ENCODE assay signal across 12 mouse cellular contexts in genomic region chr4:54353657-54354390, GRCm38 (mm10).
DNase-seq lines count a peak whose midpoint lies in the region; ATAC-seq and TF ChIP-seq lines count a peak whose summit lies in the region.
"Had no signal": no experiment of that assay in that cellular context is flagged by ENCODE, and none has a peak within 500 bp of the region (broad histone marks: within the 10 kb centered on the region; RNA-seq: fewer than 3 reads in every experiment).

No protein-coding gene starts in this region.

- no peaks in the 10 kb centered on the region for H3K36me3 ChIP-seq in forebrain, embryonic 10.5 days (replicated peaks)
- H3K36me3 ChIP-seq in hindbrain, embryonic 11.5 days (ENCODE audit: control insufficient read depth, insufficient read depth, low read length), result no peaks in the 10 kb centered on the region
- H3K36me3 ChIP-seq in midbrain, embryonic 16.5 days (ENCODE audit: control insufficient read depth, insufficient read depth, low read length), result no peaks in the 10 kb centered on the region
- H3K36me3 ChIP-seq: heart, embryonic 12.5 days; limb, embryonic 15.5 days had no signal

- H3K27ac ChIP-seq in forebrain, embryonic 10.5 days, result peak overlapping the region; percentile 73
- peak overlapping the region; percentile 70; the same call in 1 of the 2 replicates for H3K27ac ChIP-seq in hindbrain, embryonic 11.5 days (ENCODE audit: low read depth, low read length)
- H3K27ac ChIP-seq in midbrain, embryonic 16.5 days (ENCODE audit: low read length), result 0 out of 2 replicates have a peak overlapping the region, but pooled peaks have one; percentile 17
- H3K27ac ChIP-seq: limb, embryonic 15.5 days had no signal

- 70% methylated on average over 8 of the region's 8 CpGs for WGBS in forebrain, embryonic 10.5 days
- 66% methylated on average over 8 of the region's 8 CpGs for WGBS in hindbrain, embryonic 11.5 days
- whole genome bisulfite sequencing in midbrain, embryonic 16.5 days, result 44% methylated on average over 8 of the region's 8 CpGs

- peak; percentile 54 for DNase-seq in brain, embryonic 14.5 days (ENCODE audit: low read depth)
- no peak for DNase-seq in forebrain, embryonic 10.5 days (ENCODE audit: extremely low spot score, low spot score)
- peak; percentile 33 for DNase-seq in hindbrain, embryonic 11.5 days (ENCODE audit: low spot score)
- DNase-seq in adrenal gland, adult 8-10 months, result no peak
- DNase-seq in urinary bladder, postnatal 4 days (ENCODE audit: low spot score in 2 of 2), result no peak
- DNase-seq in frontal cortex, adult 2 months (ENCODE audit: extremely low spot score in 1 of 2, low spot score in 1 of 2), result no peak
- DNase-seq: kidney, adult 9 months; layer of hippocampus, postnatal 36 days; right cerebral cortex, postnatal 25 days had no signal

- TF ChIP-seq POLR2A in brain, embryonic 14.5 days (IDR thresholded peaks at IDR 0.05; ENCODE audit: borderline replicate concordance, extremely low read depth, insufficient read depth, insufficient read length, poor library complexity, severe bottlenecking), result no peak

- H3K4me3 ChIP-seq in forebrain, embryonic 10.5 days, result no peak overlapping the region
- no peak overlapping the region for H3K4me3 ChIP-seq in hindbrain, embryonic 11.5 days (ENCODE audit: low read depth, low read length)
- no peak overlapping the region for H3K4me3 ChIP-seq in midbrain, embryonic 16.5 days (ENCODE audit: low read depth, low read length)
- H3K4me3 ChIP-seq: heart, embryonic 12.5 days; limb, embryonic 15.5 days had no signal

- no peak overlapping the region for H3K9ac ChIP-seq in hindbrain, embryonic 11.5 days (ENCODE audit: low read depth, low read length)
- no peak overlapping the region for H3K9ac ChIP-seq in midbrain, embryonic 16.5 days (ENCODE audit: low read depth, low read length)
- H3K9ac ChIP-seq: heart, embryonic 12.5 days; limb, embryonic 15.5 days had no signal

- no peak overlapping the region for H3K4me2 ChIP-seq in hindbrain, embryonic 11.5 days (replicated peaks; ENCODE audit: low read depth, low read length)
- no peak overlapping the region for H3K4me2 ChIP-seq in midbrain, embryonic 16.5 days (ENCODE audit: low read length)
- H3K4me2 ChIP-seq: heart, embryonic 12.5 days; limb, embryonic 15.5 days had no signal

- ATAC-seq in hindbrain, embryonic 11.5 days (ENCODE audit: low FRiP score), result peak; percentile 43
- no peak for ATAC-seq in midbrain, embryonic 16.5 days

- no peaks in the 10 kb centered on the region for H3K9me3 ChIP-seq in forebrain, embryonic 10.5 days
- H3K9me3 ChIP-seq in hindbrain, embryonic 11.5 days (ENCODE audit: control insufficient read depth, low read length), result no peaks in the 10 kb centered on the region
- no peaks in the 10 kb centered on the region for H3K9me3 ChIP-seq in midbrain, embryonic 16.5 days (replicated peaks; ENCODE audit: control insufficient read depth, low read length, poor library complexity, severe bottlenecking)
- H3K9me3 ChIP-seq: heart, embryonic 12.5 days; limb, embryonic 15.5 days had no signal

- peaks cover 14% of the 10 kb centered on the region for H3K4me1 ChIP-seq in forebrain, embryonic 10.5 days
- no peaks in the 10 kb centered on the region; the same call in 1 of the 2 replicates for H3K4me1 ChIP-seq in hindbrain, embryonic 11.5 days (replicated peaks; ENCODE audit: control insufficient read depth, insufficient read depth, low read length)
- peaks cover 4% of the 10 kb centered on the region for H3K4me1 ChIP-seq in midbrain, embryonic 16.5 days (ENCODE audit: control insufficient read depth, insufficient read depth, low read length)
- H3K4me1 ChIP-seq: limb, embryonic 15.5 days had no signal

- no peak for TF ChIP-seq CTCF in brain, embryonic 14.5 days (IDR thresholded peaks at IDR 0.05; ENCODE audit: borderline replicate concordance, extremely low read depth, insufficient read depth, insufficient read length)

- H3K27me3 ChIP-seq in forebrain, embryonic 10.5 days (ENCODE audit: poor library complexity, severe bottlenecking), result no peaks in the 10 kb centered on the region
- no peaks in the 10 kb centered on the region for H3K27me3 ChIP-seq in hindbrain, embryonic 11.5 days (ENCODE audit: control insufficient read depth, insufficient read depth, low read length)
- H3K27me3 ChIP-seq in midbrain, embryonic 16.5 days (ENCODE audit: control insufficient read depth, insufficient read depth, low read depth, low read length), result no peaks in the 10 kb centered on the region
- H3K27me3 ChIP-seq: heart, embryonic 12.5 days; limb, embryonic 15.5 days had no signal

Comparison
In these comparisons a context has a peak if more than half of its experiments do, and no peak if none do; other contexts are left out.
1. DNase-seq: peak in brain, embryonic 14.5 days (single experiment) and hindbrain, embryonic 11.5 days (single experiment); none in forebrain, embryonic 10.5 days (single experiment), adrenal gland, adult 8-10 months (single experiment), urinary bladder, postnatal 4 days (0 of 2) and frontal cortex, adult 2 months (0 of 2).
2. H3K27ac ChIP-seq: peak in every context shown above with its lines; median percentile 73 in forebrain, embryonic 10.5 days; 70 in hindbrain, embryonic 11.5 days; 17 in midbrain, embryonic 16.5 days.